Mouse (Mus musculus): ENCODE data around the gene Adamts12.

DNA sequence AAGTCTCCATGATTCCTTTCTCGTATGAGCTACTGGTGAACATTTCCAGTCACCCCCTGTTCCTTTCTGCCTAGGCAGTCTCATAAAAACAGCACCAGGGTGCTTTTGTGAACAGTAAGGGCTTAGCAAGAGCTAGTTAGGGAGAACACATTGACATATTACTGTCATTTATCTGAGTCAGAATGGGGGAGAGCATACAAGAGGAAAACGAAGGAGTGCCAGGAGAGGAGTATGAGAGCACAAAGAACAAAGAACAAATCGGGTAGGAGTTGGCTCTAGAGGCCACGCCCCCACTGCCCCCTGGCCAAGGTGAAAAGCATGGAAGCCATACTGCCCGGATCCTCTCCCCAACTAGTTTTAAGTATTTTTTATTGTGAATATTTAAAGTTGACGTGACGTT lies 34.4 kb downstream of the Adamts12 start:
- TF ChIP-seq CTCF (IDR thresholded peaks at IDR 0.05 in 2 of 3, conservative IDR thresholded peaks at IDR 0.05 in 1 of 3; ENCODE audit: control insufficient read depth in 1 of 3, insufficient read depth in 1 of 3, low read depth in 2 of 3, low read length in 3 of 3, poor library complexity in 1 of 3, severe bottlenecking in 1 of 3) (no peak), CHD1 (IDR thresholded peaks at IDR 0.05; ENCODE audit: low read depth, low read length) (no peak), POLR2AphosphoS5 (IDR thresholded peaks at IDR 0.05; ENCODE audit: borderline replicate concordance, low read depth, low read length) (no peak), MAFK (IDR thresholded peaks at IDR 0.05; ENCODE audit: borderline replicate concordance, low read depth, low read length) (no peak), POLR2A (IDR thresholded peaks at IDR 0.05; ENCODE audit: control insufficient read depth in 1 of 2, insufficient read depth in 1 of 2, low read depth in 1 of 2, low read length in 2 of 2, poor library complexity in 1 of 2) (no peak), NELFE (IDR thresholded peaks at IDR 0.05; ENCODE audit: low read depth, low read length) (no peak), CHD2 (IDR thresholded peaks at IDR 0.05; ENCODE audit: low read length) (no peak), MEF2A (IDR thresholded peaks at IDR 0.05; ENCODE audit: extremely low read depth, insufficient replicate concordance, low read depth, low read length, poor library complexity, severe bottlenecking) (no peak), JUND (IDR thresholded peaks at IDR 0.05; ENCODE audit: low read depth, low read length) (no peak), E2F4 (IDR thresholded peaks at IDR 0.05; ENCODE audit: borderline replicate concordance, low read depth, low read length) (no peak), BHLHE40 (IDR thresholded peaks at IDR 0.05; ENCODE audit: borderline replicate concordance, low read depth, low read length) (no peak)

All from MEL (cell line).